Comparison of ENCODE assay signal across 13 mouse cellular contexts in genomic region chr10:119052441-119053041, GRCm38 (mm10).
DNase-seq lines count a peak whose midpoint lies in the region; ATAC-seq and TF ChIP-seq lines count a peak whose summit lies in the region.
"Had no signal": no experiment of that assay in that cellular context is flagged by ENCODE, and none has a peak within 500 bp of the region (broad histone marks: within the 10 kb centered on the region; RNA-seq: fewer than 3 reads in every experiment).

No protein-coding gene starts in this region.

- no peak overlapping the region for H3K4me3 ChIP-seq in hindbrain, embryonic 10.5 days
- no peak overlapping the region for H3K4me3 ChIP-seq in hindbrain, embryonic 13.5 days
- no peak overlapping the region for H3K4me3 ChIP-seq in lung, postnatal 0 days (ENCODE audit: low read depth, low read length)
- H3K4me3 ChIP-seq in heart, embryonic 16.5 days (ENCODE audit: low read length): no peak overlapping the region

- 65% methylated on average over 1 of the region's 1 CpGs for WGBS in hindbrain, embryonic 10.5 days
- WGBS in hindbrain, embryonic 13.5 days: 76% methylated on average over 1 of the region's 1 CpGs
- WGBS in lung, postnatal 0 days: 27% methylated on average over 1 of the region's 1 CpGs
- 31% methylated on average over 1 of the region's 1 CpGs for WGBS in heart, embryonic 16.5 days

- peak; percentile 65; the same call in 1 of the 2 replicates for TF ChIP-seq EP300 in lung, postnatal 0 days (IDR thresholded peaks at IDR 0.05)

- H3K9ac ChIP-seq in hindbrain, embryonic 13.5 days: no peak overlapping the region
- H3K9ac ChIP-seq in lung, postnatal 0 days (replicated peaks; ENCODE audit: low read depth): no peak overlapping the region
- 0 out of 2 replicates have a peak overlapping the region, but pooled peaks have one; percentile 27 for H3K9ac ChIP-seq in heart, embryonic 16.5 days (ENCODE audit: low read length)

- ATAC-seq in hindbrain, embryonic 13.5 days (ENCODE audit: low FRiP score): no peak
- peak; percentile 39 for ATAC-seq in lung, postnatal 0 days
- ATAC-seq in heart, embryonic 16.5 days (replicated peaks; ENCODE audit: extremely low read depth, insufficient read depth, low FRiP score): no peak
- ATAC-seq: forebrain, embryonic 14.5 days had no signal

- H3K9me3 ChIP-seq in hindbrain, embryonic 10.5 days: no peaks in the 10 kb centered on the region
- H3K9me3 ChIP-seq in hindbrain, embryonic 13.5 days: no peaks in the 10 kb centered on the region
- H3K9me3 ChIP-seq in lung, postnatal 0 days (ENCODE audit: low read length): no peaks in the 10 kb centered on the region
- no peaks in the 10 kb centered on the region for H3K9me3 ChIP-seq in heart, embryonic 16.5 days (replicated peaks; ENCODE audit: control insufficient read depth, low read length)

- peaks cover 17% of the 10 kb centered on the region for H3K4me1 ChIP-seq in hindbrain, embryonic 10.5 days (replicated peaks)
- H3K4me1 ChIP-seq in hindbrain, embryonic 13.5 days (replicated peaks): peaks cover 9% of the 10 kb centered on the region
- peaks cover 23% of the 10 kb centered on the region; the same call in 1 of the 2 replicates for H3K4me1 ChIP-seq in lung, postnatal 0 days (ENCODE audit: insufficient read depth, low read depth, low read length)
- H3K4me1 ChIP-seq in heart, embryonic 16.5 days (ENCODE audit: control insufficient read depth, insufficient read depth, low read length): peaks cover 15% of the 10 kb centered on the region

- no peak for DNase-seq in hindbrain, embryonic 10.5 days (ENCODE audit: low spot score)
- peak; percentile 67 for DNase-seq in lung, postnatal 0 days (ENCODE audit: low spot score)
- DNase-seq in lung, postnatal 14 days: no peak
- DNase-seq in adipocyte (ENCODE audit: low spot score): peak; percentile 91
- no peak for DNase-seq in retina, postnatal 1 day
- DNase-seq: adrenal gland, postnatal 25 days; cerebellum, adult 11 months; right cerebral cortex, postnatal 4 days had no signal

- H3K36me3 ChIP-seq in hindbrain, embryonic 10.5 days: no peaks in the 10 kb centered on the region
- no peaks in the 10 kb centered on the region for H3K36me3 ChIP-seq in hindbrain, embryonic 13.5 days
- H3K36me3 ChIP-seq in lung, postnatal 0 days (ENCODE audit: insufficient read depth, low read length): no peaks in the 10 kb centered on the region
- no peaks in the 10 kb centered on the region for H3K36me3 ChIP-seq in heart, embryonic 16.5 days (ENCODE audit: control insufficient read depth, insufficient read depth)

- no peak overlapping the region for H3K4me2 ChIP-seq in hindbrain, embryonic 13.5 days
- H3K4me2 ChIP-seq in lung, postnatal 0 days (replicated peaks; ENCODE audit: low read depth, low read length): no peak overlapping the region
- H3K4me2 ChIP-seq in heart, embryonic 16.5 days (ENCODE audit: low read depth, low read length): 0 out of 2 replicates have a peak overlapping the region, but pooled peaks have one; percentile 15
- H3K4me2 ChIP-seq: liver, embryonic 11.5 days had no signal

- no peaks in the 10 kb centered on the region for H3K27me3 ChIP-seq in hindbrain, embryonic 10.5 days (ENCODE audit: insufficient read depth, poor library complexity, severe bottlenecking)
- no peaks in the 10 kb centered on the region for H3K27me3 ChIP-seq in hindbrain, embryonic 13.5 days
- no peaks in the 10 kb centered on the region for H3K27me3 ChIP-seq in lung, postnatal 0 days (replicated peaks; ENCODE audit: insufficient read depth, low read length)
- no peaks in the 10 kb centered on the region for H3K27me3 ChIP-seq in heart, embryonic 16.5 days (ENCODE audit: control insufficient read depth, insufficient read depth, low read length)
- H3K27me3 ChIP-seq: CH12.LX had no signal

- 0 out of 2 replicates have a peak overlapping the region, but pooled peaks have one; percentile 50 for H3K27ac ChIP-seq in hindbrain, embryonic 10.5 days
- H3K27ac ChIP-seq in hindbrain, embryonic 13.5 days: no peak overlapping the region
- peak overlapping the region; percentile 68 for H3K27ac ChIP-seq in lung, postnatal 0 days (ENCODE audit: low read length)
- H3K27ac ChIP-seq in heart, embryonic 16.5 days (ENCODE audit: low read length): peak overlapping the region; percentile 59

- peak; percentile 57 for TF ChIP-seq CTCF in lung, postnatal 0 days (IDR thresholded peaks at IDR 0.05)

Comparison
In these comparisons a context has a peak if more than half of its experiments do, and no peak if none do; other contexts are left out.
1. DNase-seq: peak in lung, postnatal 0 days (single experiment) and adipocyte (single experiment); none in hindbrain, embryonic 10.5 days (single experiment), lung, postnatal 14 days (single experiment) and retina, postnatal 1 day (single experiment).